ENCODE assay signal across 8 mouse cellular contexts in the genomic region with DNA sequence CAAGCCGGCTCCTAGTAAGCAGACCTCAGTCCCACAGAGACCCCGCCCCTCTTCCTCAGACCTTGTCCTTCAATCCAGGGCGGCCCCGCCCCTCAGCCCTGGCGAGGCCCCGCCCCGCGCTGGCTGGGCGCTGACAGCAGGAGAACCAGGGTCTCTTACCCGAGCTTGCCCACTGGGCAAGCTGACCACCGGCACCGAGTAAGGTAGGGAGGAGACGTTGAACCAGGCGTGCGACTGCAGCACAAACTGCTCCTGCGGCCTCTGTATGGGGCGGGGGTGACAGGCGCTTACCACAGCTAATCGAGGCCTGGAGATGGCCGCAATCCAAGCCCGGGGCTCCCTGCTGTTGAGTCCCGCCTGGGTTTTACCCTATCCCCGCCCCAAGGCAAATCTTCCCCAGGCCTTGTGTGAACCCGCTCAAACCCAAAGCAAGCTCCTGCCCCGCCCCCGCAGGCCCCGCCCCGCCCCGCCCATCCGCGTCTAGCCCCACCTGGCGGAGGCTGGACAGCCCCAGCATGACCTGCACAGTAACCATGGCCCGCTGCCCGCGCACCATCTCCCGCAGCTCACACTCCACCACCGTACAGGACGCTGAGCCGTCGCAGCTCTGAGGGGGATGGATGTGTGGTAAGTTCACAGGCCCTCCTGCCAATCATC. TPM values are rescaled to one million over a fixed set of nuclear protein-coding genes. Genes with fewer than 3 reads are reported as not detected.
A peak's percentile ranks its signal among the peaks of the same experiment; 100 is the strongest.
DNase-seq lines count a peak whose midpoint lies in the region; ATAC-seq lines count a peak whose summit lies in the region.

No protein-coding gene starts in this region.

- no peaks in the 10 kb centered on the region for H3K9me3 ChIP-seq in liver, embryonic 16.5 days (replicated peaks; ENCODE audit: control insufficient read depth, low read length)
- no peaks in the 10 kb centered on the region for H3K9me3 ChIP-seq in neural tube, embryonic 11.5 days (ENCODE audit: control insufficient read depth, low read length)

- no peaks in the 10 kb centered on the region for H3K36me3 ChIP-seq in liver, embryonic 16.5 days (ENCODE audit: control insufficient read depth, insufficient read depth)
- H3K36me3 ChIP-seq in neural tube, embryonic 11.5 days (ENCODE audit: control insufficient read depth, insufficient read depth, low read length) = no peaks in the 10 kb centered on the region

- 5% methylated on average over 40 of the region's 40 CpGs for WGBS in liver, embryonic 16.5 days (ENCODE audit: insufficient replicate concordance)
- under 1% methylated on average over 39 of the region's 40 CpGs for WGBS in neural tube, embryonic 11.5 days

- DNase-seq in A20 (ENCODE audit: low read depth, low spot score) = peak; percentile 85
- peak; percentile 97 for DNase-seq in R1 (ENCODE audit: low read depth, low spot score)
- DNase-seq in embryo, embryonic 10.5 days (ENCODE audit: low spot score) = peak; percentile 94
- DNase-seq in kidney, adult 11 months = peak; percentile 85
- peak; percentile 90 for DNase-seq in neural tube, embryonic 11.5 days (ENCODE audit: low spot score)
- DNase-seq in thymus, postnatal 36 days = peak; percentile 37 to 55

- ATAC-seq in granulocyte monocyte progenitor cell, adult 5-6 weeks (replicated peaks; ENCODE audit: poor library complexity, severe bottlenecking) = peak; percentile 72
- ATAC-seq in liver, embryonic 16.5 days (ENCODE audit: low read depth) = peak; percentile 83
- ATAC-seq in neural tube, embryonic 11.5 days (ENCODE audit: insufficient read depth, low FRiP score, low TSS enrichment) = peak; percentile 87

- peak overlapping the region; percentile 53 for H3K4me3 ChIP-seq in liver, embryonic 16.5 days (ENCODE audit: low read depth, low read length)
- peak overlapping the region; percentile 41 for H3K4me3 ChIP-seq in neural tube, embryonic 11.5 days (ENCODE audit: low read depth, low read length)

- H3K9ac ChIP-seq in liver, embryonic 16.5 days (ENCODE audit: low read depth, low read length) = peak overlapping the region; percentile 38; the same call in 1 of the 2 replicates
- peak overlapping the region; percentile 26 for H3K9ac ChIP-seq in neural tube, embryonic 11.5 days (ENCODE audit: low read length)

- H3K27me3 ChIP-seq in liver, embryonic 16.5 days (ENCODE audit: control insufficient read depth, insufficient read depth, low read depth, low read length) = peaks cover 8% of the 10 kb centered on the region
- H3K27me3 ChIP-seq in neural tube, embryonic 11.5 days (ENCODE audit: control insufficient read depth, insufficient read depth, low read length) = peaks cover 12% of the 10 kb centered on the region

- peak overlapping the region; percentile 77 for H3K4me2 ChIP-seq in liver, embryonic 16.5 days (ENCODE audit: low read depth, low read length)
- H3K4me2 ChIP-seq in neural tube, embryonic 11.5 days (ENCODE audit: low read depth) = peak overlapping the region; percentile 90

- no peak overlapping the region; the same call in 1 of the 2 replicates for H3K27ac ChIP-seq in liver, embryonic 16.5 days (ENCODE audit: low read length)
- H3K27ac ChIP-seq in neural tube, embryonic 11.5 days (ENCODE audit: low read depth, low read length) = no peak overlapping the region

- peaks cover 11% of the 10 kb centered on the region for H3K4me1 ChIP-seq in liver, embryonic 16.5 days (ENCODE audit: control insufficient read depth, low read depth, low read length)
- H3K4me1 ChIP-seq in neural tube, embryonic 11.5 days (ENCODE audit: control insufficient read depth, insufficient read depth, low read length) = peaks cover 8% of the 10 kb centered on the region

RNA-seq across cellular contexts. Expression of a gene that starts 8.4 kb away (rescaled TPM):
- total RNA-seq in granulocyte monocyte progenitor cell, adult 5-6 weeks (2014; fragmentation: Nextera tagmentation) = not detected in 2 replicates
- total RNA-seq in granulocyte monocyte progenitor cell, adult 5-6 weeks (2017) = not detected in 2 replicates
- 0.20 and 0.34 TPM in 2 replicates for polyA plus RNA-seq in liver, embryonic 16.5 days (2015; fragmentation: Nextera tagmentation; extraction: Ambion mirVana)
- polyA plus RNA-seq in neural tube, embryonic 11.5 days (2014; fragmentation: Nextera tagmentation; extraction: Ambion mirVana) = 11.6 and 12.0 TPM in 2 replicates

RNA-seq across cellular contexts. Expression of a gene that starts 14.1 kb away (rescaled TPM):
- 12.4 and 17.1 TPM in 2 replicates for total RNA-seq in granulocyte monocyte progenitor cell, adult 5-6 weeks (2014; fragmentation: Nextera tagmentation)
- 14.4 and 14.7 TPM in 2 replicates for total RNA-seq in granulocyte monocyte progenitor cell, adult 5-6 weeks (2017)
- 28.0 and 32.9 TPM in 2 replicates for polyA plus RNA-seq in liver, embryonic 16.5 days (2015; fragmentation: Nextera tagmentation; extraction: Ambion mirVana)
- 5.3 and 6.1 TPM in 2 replicates for polyA plus RNA-seq in neural tube, embryonic 11.5 days (2014; fragmentation: Nextera tagmentation; extraction: Ambion mirVana)

RNA-seq across cellular contexts. Expression of a gene that starts 25.8 kb away (rescaled TPM):
- 110 and 152 TPM in 2 replicates for total RNA-seq in granulocyte monocyte progenitor cell, adult 5-6 weeks (2014; fragmentation: Nextera tagmentation)
- total RNA-seq in granulocyte monocyte progenitor cell, adult 5-6 weeks (2017) = 38.6 and 48.3 TPM in 2 replicates
- polyA plus RNA-seq in liver, embryonic 16.5 days (2015; fragmentation: Nextera tagmentation; extraction: Ambion mirVana) = 103 and 118 TPM in 2 replicates
- polyA plus RNA-seq in neural tube, embryonic 11.5 days (2014; fragmentation: Nextera tagmentation; extraction: Ambion mirVana) = 54.2 and 54.8 TPM in 2 replicates

RNA-seq across cellular contexts. Expression of a gene that starts 48.1 kb away (rescaled TPM):
- 99.0 and 163 TPM in 2 replicates for total RNA-seq in granulocyte monocyte progenitor cell, adult 5-6 weeks (2014; fragmentation: Nextera tagmentation)
- 51.4 and 53.9 TPM in 2 replicates for total RNA-seq in granulocyte monocyte progenitor cell, adult 5-6 weeks (2017)
- polyA plus RNA-seq in liver, embryonic 16.5 days (2015; fragmentation: Nextera tagmentation; extraction: Ambion mirVana) = 454 and 500 TPM in 2 replicates
- 174 and 184 TPM in 2 replicates for polyA plus RNA-seq in neural tube, embryonic 11.5 days (2014; fragmentation: Nextera tagmentation; extraction: Ambion mirVana)

Comparison
In these comparisons a context has a peak if more than half of its experiments do, and no peak if none do; other contexts are left out.
1. DNase-seq: peak in every context shown above with its lines; median percentile 97 in R1; 94 in embryo, embryonic 10.5 days; 90 in neural tube, embryonic 11.5 days; 85 in A20; 85 in kidney, adult 11 months; 46 in thymus, postnatal 36 days.